11 mouse cellular contexts compared by ENCODE assay signal in the genomic region with DNA sequence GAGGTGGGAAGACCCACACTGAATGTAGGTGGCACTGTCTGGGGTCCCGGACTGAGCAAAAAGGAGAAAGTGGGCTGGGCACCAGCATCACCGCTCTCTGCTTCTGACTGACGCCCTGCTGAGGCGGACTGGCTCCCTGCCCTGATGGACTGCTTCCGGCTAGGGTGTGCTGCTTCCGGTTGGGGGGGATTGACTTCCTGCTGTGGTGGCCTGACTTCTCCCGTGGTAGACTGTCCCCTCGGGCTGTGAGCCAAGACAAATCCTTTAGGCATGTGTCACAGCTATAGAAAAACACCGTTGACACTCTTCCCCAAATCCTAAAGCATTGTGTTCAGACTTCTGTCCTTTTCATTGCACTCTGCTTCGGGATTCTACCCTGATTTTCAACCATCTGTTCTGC. TPM values are rescaled to one million over a fixed set of nuclear protein-coding genes. Genes with fewer than 3 reads are reported as not detected.
DNase-seq lines count a peak whose midpoint lies in the region; ATAC-seq and TF ChIP-seq lines count a peak whose summit lies in the region.
"Had no signal": no experiment of that assay in that cellular context is flagged by ENCODE, and none has a peak within 500 bp of the region (broad histone marks: within the 10 kb centered on the region; RNA-seq: fewer than 3 reads in every experiment).

No protein-coding gene starts in this region.

- 0 out of 2 replicates have a peak overlapping the region, but pooled peaks have one; percentile 16 for H3K27ac ChIP-seq in gastrocnemius, adult 2 months
- no peak overlapping the region for H3K27ac ChIP-seq in heart, postnatal 0 days (ENCODE audit: low read depth)
- H3K27ac ChIP-seq in lung, embryonic 14.5 days (ENCODE audit: low read depth) = no peak overlapping the region
- H3K27ac ChIP-seq: embryonic facial prominence, embryonic 13.5 days had no signal

- ATAC-seq in heart, postnatal 0 days (ENCODE audit: insufficient read depth, low read depth) = peak; percentile 82
- peak; percentile 71; the same call in 1 of the 2 replicates for ATAC-seq in lung, embryonic 14.5 days (ENCODE audit: insufficient read depth)
- ATAC-seq: CD4-positive, CD25-positive, alpha-beta regulatory T cell, adult 4 months had no signal

- no peak overlapping the region for H3K9ac ChIP-seq in heart, postnatal 0 days (replicated peaks; ENCODE audit: low read depth, low read length)
- no peak overlapping the region for H3K9ac ChIP-seq in lung, embryonic 14.5 days
- H3K9ac ChIP-seq: embryonic facial prominence, embryonic 13.5 days had no signal

- peak; percentile 46 for DNase-seq in gastrocnemius, adult 2 months
- no peak for DNase-seq in gastrocnemius, adult 8-10 months (ENCODE audit: low spot score in 2 of 2)
- peak; percentile 41 for DNase-seq in adrenal gland, adult 2 months
- DNase-seq in heart, postnatal 0 days (ENCODE audit: low spot score) = peak; percentile 39
- DNase-seq in lung, embryonic 14.5 days = peak; percentile 73
- no peak for DNase-seq in cerebellum, adult 11 months
- no peak for DNase-seq in cerebellum, postnatal 36 days
- no peak for DNase-seq in embryo, embryonic 11 days

- 38% methylated on average over 10 of the region's 10 CpGs for WGBS in heart, postnatal 0 days
- 58% methylated on average over 10 of the region's 10 CpGs for WGBS in lung, embryonic 14.5 days

- no peaks in the 10 kb centered on the region for H3K4me1 ChIP-seq in heart, postnatal 0 days (ENCODE audit: control insufficient read depth, insufficient read depth)
- no peaks in the 10 kb centered on the region for H3K4me1 ChIP-seq in lung, embryonic 14.5 days (ENCODE audit: insufficient read depth)

- no peak for TF ChIP-seq EP300 in heart, postnatal 0 days (IDR thresholded peaks at IDR 0.05; ENCODE audit: low read depth)

- H3K4me3 ChIP-seq in gastrocnemius, adult 2 months = no peak overlapping the region
- H3K4me3 ChIP-seq in heart, postnatal 0 days (ENCODE audit: low read depth, low read length) = no peak overlapping the region
- H3K4me3 ChIP-seq in lung, embryonic 14.5 days (ENCODE audit: low read depth, low read length) = no peak overlapping the region
- H3K4me3 ChIP-seq: embryonic facial prominence, embryonic 13.5 days had no signal

- H3K27me3 ChIP-seq in heart, postnatal 0 days (ENCODE audit: control insufficient read depth, insufficient read depth, low read length) = no peaks in the 10 kb centered on the region
- H3K27me3 ChIP-seq in lung, embryonic 14.5 days (ENCODE audit: insufficient read depth, low read length) = no peaks in the 10 kb centered on the region
- H3K27me3 ChIP-seq: embryonic facial prominence, embryonic 13.5 days had no signal

- TF ChIP-seq CTCF in gastrocnemius, adult 2 months (IDR thresholded peaks at IDR 0.05) = no peak
- no peak for TF ChIP-seq CTCF in heart, postnatal 0 days (IDR thresholded peaks at IDR 0.05; ENCODE audit: low read depth)
- no peak for TF ChIP-seq CTCF in lung, embryonic 14.5 days (IDR thresholded peaks at IDR 0.05; ENCODE audit: low read depth)

- H3K4me2 ChIP-seq in heart, postnatal 0 days (ENCODE audit: low read depth, low read length) = no peak overlapping the region
- no peak overlapping the region for H3K4me2 ChIP-seq in lung, embryonic 14.5 days
- H3K4me2 ChIP-seq: embryonic facial prominence, embryonic 13.5 days; midbrain, embryonic 11.5 days had no signal

- 0 out of 2 replicates have a peak, but pooled peaks cover 8% of the 10 kb centered on the region for H3K9me3 ChIP-seq in heart, postnatal 0 days (replicated peaks; ENCODE audit: control insufficient read depth, low read length)
- H3K9me3 ChIP-seq in lung, embryonic 14.5 days (ENCODE audit: low read depth, low read length) = no peaks in the 10 kb centered on the region; the same call in 1 of the 2 replicates
- H3K9me3 ChIP-seq: embryonic facial prominence, embryonic 13.5 days had no signal

- H3K36me3 ChIP-seq in heart, postnatal 0 days (replicated peaks; ENCODE audit: control insufficient read depth, insufficient read depth, low read length) = no peaks in the 10 kb centered on the region
- H3K36me3 ChIP-seq in lung, embryonic 14.5 days (ENCODE audit: insufficient read depth) = no peaks in the 10 kb centered on the region
- H3K36me3 ChIP-seq: embryonic facial prominence, embryonic 13.5 days had no signal

- intact Hi-C loops in gastrocnemius, adult 2 months (cut with DNase I) = no loop called here

RNA-seq across cellular contexts. Expression of gene Spry1, which starts 26.0 kb away (rescaled TPM):
- 10 to 100 TPM; 12.3 to 21.8 TPM for total RNA-seq in gastrocnemius, adult 2 months (2021)
- total RNA-seq in gastrocnemius, adult 8-10 months (2022) = 10 to 100 TPM; 10.9 to 18.4 (median 12.4) TPM
- total RNA-seq in adrenal gland, adult 2 months (2021) = 10 to 100 TPM; 17.9 to 39.7 TPM
- polyA plus RNA-seq in adrenal gland, adult 2 months (2012; rRNA removed) = 32.5 and 37.6 TPM in 2 replicates
- 39.2 and 39.6 TPM in 2 replicates for total RNA-seq in heart, postnatal 0 days (2014; rRNA removed; ENCODE audit: low replicate concordance)
- polyA plus RNA-seq in heart, postnatal 0 days (2015; fragmentation: Nextera tagmentation; extraction: Ambion mirVana) = 4.8 and 5.4 TPM in 2 replicates
- polyA plus RNA-seq in lung, embryonic 14.5 days (2014; fragmentation: Nextera tagmentation; extraction: Ambion mirVana) = 15.6 and 17.8 TPM in 2 replicates

Comparison
In these comparisons a context has a peak if more than half of its experiments do, and no peak if none do; other contexts are left out.
1. DNase-seq: peak in gastrocnemius, adult 2 months (single experiment), adrenal gland, adult 2 months (single experiment), heart, postnatal 0 days (single experiment) and lung, embryonic 14.5 days (single experiment); none in gastrocnemius, adult 8-10 months (0 of 2), cerebellum, adult 11 months (single experiment), cerebellum, postnatal 36 days (0 of 2) and embryo, embryonic 11 days (single experiment).